In genomic region chr12:86725706-86726105, GRCm38 (mm10) we compare ENCODE assay signal across 8 mouse cellular contexts. TPM values are rescaled to one million over a fixed set of nuclear protein-coding genes. Genes with fewer than 3 reads are reported as not detected.
DNase-seq lines count a peak whose midpoint lies in the region; ATAC-seq lines count a peak whose summit lies in the region.

No protein-coding gene starts in this region.

- H3K4me1 ChIP-seq in neural tube, embryonic 11.5 days (ENCODE audit: control insufficient read depth, insufficient read depth, low read length), result 0 out of 2 replicates have a peak, but pooled peaks cover 2% of the 10 kb centered on the region
- 0 out of 2 replicates have a peak, but pooled peaks cover 3% of the 10 kb centered on the region for H3K4me1 ChIP-seq in forebrain, embryonic 11.5 days (replicated peaks; ENCODE audit: control insufficient read depth, insufficient read depth, low read length)
- H3K4me1 ChIP-seq in liver, embryonic 13.5 days (replicated peaks), result peaks cover 10% of the 10 kb centered on the region

- H3K9me3 ChIP-seq in neural tube, embryonic 11.5 days (ENCODE audit: control insufficient read depth, low read length), result no peaks in the 10 kb centered on the region
- H3K9me3 ChIP-seq in forebrain, embryonic 11.5 days (ENCODE audit: control insufficient read depth, low read length), result no peaks in the 10 kb centered on the region
- H3K9me3 ChIP-seq in liver, embryonic 13.5 days (replicated peaks), result no peaks in the 10 kb centered on the region

- peak overlapping the region; percentile 71 for H3K9ac ChIP-seq in neural tube, embryonic 11.5 days (ENCODE audit: low read length)
- H3K9ac ChIP-seq in forebrain, embryonic 11.5 days (ENCODE audit: low read length), result peak overlapping the region; percentile 73
- H3K9ac ChIP-seq in liver, embryonic 13.5 days, result peak overlapping the region; percentile 76

- no peaks in the 10 kb centered on the region for H3K36me3 ChIP-seq in neural tube, embryonic 11.5 days (ENCODE audit: control insufficient read depth, insufficient read depth, low read length)
- H3K36me3 ChIP-seq in forebrain, embryonic 11.5 days (ENCODE audit: control insufficient read depth, insufficient read depth, low read length), result no peaks in the 10 kb centered on the region
- H3K36me3 ChIP-seq in liver, embryonic 13.5 days, result no peaks in the 10 kb centered on the region

- H3K27ac ChIP-seq in neural tube, embryonic 11.5 days (ENCODE audit: low read depth, low read length), result no peak overlapping the region
- no peak overlapping the region for H3K27ac ChIP-seq in forebrain, embryonic 11.5 days (ENCODE audit: low read depth, low read length)
- no peak overlapping the region for H3K27ac ChIP-seq in liver, embryonic 13.5 days

- no peaks in the 10 kb centered on the region for H3K27me3 ChIP-seq in neural tube, embryonic 11.5 days (ENCODE audit: control insufficient read depth, insufficient read depth, low read length)
- no peaks in the 10 kb centered on the region for H3K27me3 ChIP-seq in forebrain, embryonic 11.5 days (ENCODE audit: control insufficient read depth, insufficient read depth, low read length)
- no peaks in the 10 kb centered on the region for H3K27me3 ChIP-seq in liver, embryonic 13.5 days

- peak; percentile 79; the same call in 1 of the 2 replicates for ATAC-seq in neural tube, embryonic 11.5 days (ENCODE audit: insufficient read depth, low FRiP score, low TSS enrichment)
- ATAC-seq in forebrain, embryonic 11.5 days (replicated peaks; ENCODE audit: low FRiP score), result peak; percentile 19; the same call in 1 of the 2 replicates
- ATAC-seq in liver, embryonic 13.5 days (ENCODE audit: low read depth), result peak; percentile 52

- H3K4me3 ChIP-seq in neural tube, embryonic 11.5 days (ENCODE audit: low read depth, low read length), result peak overlapping the region; percentile 74
- H3K4me3 ChIP-seq in forebrain, embryonic 11.5 days (ENCODE audit: low read depth, low read length), result peak overlapping the region; percentile 72
- H3K4me3 ChIP-seq in liver, embryonic 13.5 days (replicated peaks), result peak overlapping the region; percentile 72

- WGBS in neural tube, embryonic 11.5 days, result under 1% methylated on average over 19 of the region's 19 CpGs
- under 1% methylated on average over 19 of the region's 19 CpGs for WGBS in forebrain, embryonic 11.5 days
- 0% methylated on average over 19 of the region's 19 CpGs for WGBS in liver, embryonic 13.5 days (ENCODE audit: insufficient replicate concordance)

- H3K4me2 ChIP-seq in neural tube, embryonic 11.5 days (ENCODE audit: low read depth), result peak overlapping the region; percentile 87
- peak overlapping the region; percentile 90 for H3K4me2 ChIP-seq in forebrain, embryonic 11.5 days (ENCODE audit: low read depth, low read length, severe bottlenecking)
- H3K4me2 ChIP-seq in liver, embryonic 13.5 days, result peak overlapping the region; percentile 99

- peak; percentile 40 to 42 for DNase-seq in frontal cortex, postnatal 36 days (ENCODE audit: low spot score in 2 of 2)
- no peak for DNase-seq in frontal cortex, postnatal 25 days (ENCODE audit: low spot score in 2 of 2)
- DNase-seq in neural tube, embryonic 11.5 days (ENCODE audit: low spot score), result no peak
- no peak for DNase-seq in neural tube, embryonic 10.5 days (ENCODE audit: extremely low spot score, low spot score)
- DNase-seq in forebrain, embryonic 11.5 days (ENCODE audit: low spot score), result no peak
- no peak for DNase-seq in liver, embryonic 13.5 days
- DNase-seq in telencephalon, adult 2 months (ENCODE audit: low read depth, low spot score), result peak; percentile 45
- no peak for DNase-seq in thymus, adult 18-20 months

RNA-seq across cellular contexts. Expression of gene Angel1, which starts 0.6 kb away (rescaled TPM):
- polyA plus RNA-seq in neural tube, embryonic 11.5 days (2014; fragmentation: Nextera tagmentation; extraction: Ambion mirVana), result 14.8 and 15.3 TPM in 2 replicates
- 14.9 and 15.7 TPM in 2 replicates for polyA plus RNA-seq in forebrain, embryonic 11.5 days (2014; fragmentation: Nextera tagmentation; extraction: Ambion mirVana)
- polyA plus RNA-seq in liver, embryonic 13.5 days (2015; fragmentation: Nextera tagmentation; extraction: Ambion mirVana), result 1.1 and 1.6 TPM in 2 replicates

RNA-seq across cellular contexts. Expression of gene Lrrc74a, which starts 8.5 kb away (rescaled TPM):
- polyA plus RNA-seq in neural tube, embryonic 11.5 days (2014; fragmentation: Nextera tagmentation; extraction: Ambion mirVana), result not detected in 2 replicates
- not detected in 2 replicates for polyA plus RNA-seq in forebrain, embryonic 11.5 days (2014; fragmentation: Nextera tagmentation; extraction: Ambion mirVana)
- polyA plus RNA-seq in liver, embryonic 13.5 days (2015; fragmentation: Nextera tagmentation; extraction: Ambion mirVana), result not detected in 2 replicates

RNA-seq across cellular contexts. Expression of gene Vash1, which starts 47.2 kb away (rescaled TPM):
- polyA plus RNA-seq in neural tube, embryonic 11.5 days (2014; fragmentation: Nextera tagmentation; extraction: Ambion mirVana), result 26.6 and 27.8 TPM in 2 replicates
- polyA plus RNA-seq in forebrain, embryonic 11.5 days (2014; fragmentation: Nextera tagmentation; extraction: Ambion mirVana), result 23.5 and 25.5 TPM in 2 replicates
- polyA plus RNA-seq in liver, embryonic 13.5 days (2015; fragmentation: Nextera tagmentation; extraction: Ambion mirVana), result 1.0 and 1.4 TPM in 2 replicates

Comparison
In these comparisons a context has a peak if more than half of its experiments do, and no peak if none do; other contexts are left out.
1. DNase-seq: peak in frontal cortex, postnatal 36 days (2 of 2) and telencephalon, adult 2 months (single experiment); none in frontal cortex, postnatal 25 days (0 of 2), neural tube, embryonic 11.5 days (single experiment), neural tube, embryonic 10.5 days (single experiment), forebrain, embryonic 11.5 days (single experiment), liver, embryonic 13.5 days (single experiment) and thymus, adult 18-20 months (0 of 2).
2. ATAC-seq: peak in every context shown above with its lines; median percentile 79 in neural tube, embryonic 11.5 days; 52 in liver, embryonic 13.5 days; 19 in forebrain, embryonic 11.5 days.
3. RNA of gene Vash1, which starts 47.2 kb away (polyA plus RNA-seq): 26.6 to 27.8 TPM in neural tube, embryonic 11.5 days and 23.5 to 25.5 TPM in forebrain, embryonic 11.5 days; 1.0 to 1.4 TPM in liver, embryonic 13.5 days; every median in the first group is over 10 times any median in the second.
4. Peak in every context shown above with its lines, with median percentiles within 50 percentile points of each other: H3K4me2 ChIP-seq, H3K4me3 ChIP-seq and H3K9ac ChIP-seq.